Mouse (Mus musculus) megakaryocyte progenitor cell, adult 5-6 weeks (primary cell): ENCODE measurements around the gene Vps72. TPM values are rescaled to one million over a fixed set of nuclear protein-coding genes. Genes with fewer than 3 reads are reported as not detected.
"Not testable (repeated sequence)": the region's sequence is repeated elsewhere in the genome, so short reads cannot be mapped to it uniquely, and the experiment has no call there.

Experiments
- ATAC-seq: replicated peaks from 2 replicates; pipeline ENCODE4 v1.8.0; 2016; ENCODE audit warnings: mild to moderate bottlenecking, moderate TSS enrichment, inconsistent platforms; ENCODE audit not compliant: poor library complexity
- total RNA-seq, 2 experiments: library from RNA; stranded (forward) in 1 of 2; stranded (reverse) in 1 of 2; fragments of 157-497, 149-512 nt in 1 of 2; fragments of 200-1000 nt in 1 of 2; gene quantifications; 2 replicates each; pipeline versions ENCODE4 v1.2.3 to v1.2.4; 2015 to 2017

Vps72 gene
- total RNA-seq, 2 experiments from 2014 or later: 40.4 to 97.9 TPM

DNA sequence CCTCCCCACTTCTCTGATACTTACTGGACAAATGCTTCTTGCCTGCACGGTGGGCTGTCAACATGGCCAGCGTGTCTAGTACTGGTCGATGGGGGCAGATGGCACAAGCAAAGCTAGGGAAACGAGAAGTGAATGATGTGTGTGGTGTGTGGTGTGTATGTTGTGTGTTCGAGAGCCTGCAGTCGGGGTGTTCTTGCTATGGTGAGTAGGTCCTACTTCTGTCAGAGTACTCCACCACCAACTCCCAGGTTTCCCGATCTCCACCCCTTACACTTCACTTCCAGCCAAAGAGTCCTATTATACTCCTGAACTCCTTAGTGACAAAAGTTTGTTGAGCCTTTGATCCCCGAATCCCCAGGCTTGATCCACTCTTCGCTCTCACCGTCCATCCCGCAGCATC is 22.4 kb downstream of the Vps72 start:
- no peak for ATAC-seq

GRCm38 (mm10) chr3:95133680-95134101 is 22.9 kb downstream of the Vps72 start, which contains the start of the genes Scnm1 and Lysmd1:
TSS of gene Scnm1 (minus strand) at chr3:95134011.
TSS of gene Lysmd1 (plus strand) at chr3:95134088.
- ATAC-seq: peak; percentile 87

- ATAC-seq: not testable (repeated sequence)
These were observed 23.3 kb downstream of the Vps72 start for GRCm38 (mm10) chr3:95134133-95134532.

DNA sequence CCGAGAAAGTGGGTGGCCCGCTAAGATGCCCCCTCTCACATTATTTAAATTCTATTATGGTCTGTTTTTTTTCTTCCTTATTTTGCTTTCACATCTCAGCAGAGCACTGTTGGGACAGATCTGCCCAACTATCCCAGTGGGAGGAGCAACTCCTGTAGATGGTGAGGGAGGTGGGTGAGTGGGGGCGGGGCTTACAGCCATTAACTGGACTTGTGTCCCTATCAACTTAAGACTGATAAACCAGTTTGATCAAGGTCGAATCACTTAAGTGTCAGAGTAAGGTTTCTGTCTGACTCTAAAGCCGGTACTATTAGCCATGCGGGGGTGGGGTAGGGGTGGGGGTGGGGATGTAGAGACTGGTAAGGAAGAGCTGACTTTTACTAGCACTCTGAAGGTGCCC is 24.2 kb downstream of the Vps72 start:
- ATAC-seq: peak; percentile 36; the same call in 1 of the 2 replicates

GRCm38 (mm10) chr3:95135433-95136052 is 24.7 kb downstream of the Vps72 start:
- ATAC-seq: peak; percentile 45

DNA sequence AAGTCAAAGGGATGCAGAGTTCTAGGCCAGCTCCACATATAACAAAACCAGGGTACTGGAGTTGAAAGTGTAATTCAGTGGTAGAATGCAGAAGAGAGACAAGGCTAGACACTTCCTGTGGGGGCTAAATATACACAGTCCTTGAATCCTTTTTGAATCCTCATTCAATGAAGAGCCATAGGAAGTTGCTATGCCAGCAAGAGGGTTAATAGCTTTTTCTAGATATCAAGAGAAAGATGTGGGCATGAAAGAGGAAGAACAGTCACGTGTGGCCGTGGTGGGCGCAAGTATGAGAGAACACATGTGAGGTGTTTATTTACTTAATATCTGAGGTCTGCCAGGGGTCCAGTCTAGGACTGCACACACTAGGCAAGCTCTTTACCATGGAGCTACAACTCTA is 25.5 kb downstream of the Vps72 start:
- no peak for ATAC-seq

- no peak for ATAC-seq
These were observed 28.9 kb downstream of the Vps72 start for GRCm38 (mm10) chr3:95139586-95140288.

DNA sequence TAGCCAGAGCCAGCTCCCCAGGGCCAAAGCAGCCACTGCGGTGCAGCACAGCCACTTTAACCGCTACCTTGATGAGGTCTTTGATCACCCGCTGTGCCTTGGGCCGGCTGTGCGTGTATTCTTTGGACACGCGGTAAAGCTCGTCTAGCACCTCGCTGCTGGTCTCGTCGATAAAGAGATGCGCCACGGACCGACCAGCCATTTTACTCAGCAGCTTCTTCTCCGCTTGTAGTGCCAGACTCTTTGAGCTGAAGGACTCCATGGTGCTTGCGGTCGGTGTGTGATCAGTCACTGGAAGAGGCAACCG is 29.4 kb downstream of the Vps72 start:
- ATAC-seq: no peak

DNA sequence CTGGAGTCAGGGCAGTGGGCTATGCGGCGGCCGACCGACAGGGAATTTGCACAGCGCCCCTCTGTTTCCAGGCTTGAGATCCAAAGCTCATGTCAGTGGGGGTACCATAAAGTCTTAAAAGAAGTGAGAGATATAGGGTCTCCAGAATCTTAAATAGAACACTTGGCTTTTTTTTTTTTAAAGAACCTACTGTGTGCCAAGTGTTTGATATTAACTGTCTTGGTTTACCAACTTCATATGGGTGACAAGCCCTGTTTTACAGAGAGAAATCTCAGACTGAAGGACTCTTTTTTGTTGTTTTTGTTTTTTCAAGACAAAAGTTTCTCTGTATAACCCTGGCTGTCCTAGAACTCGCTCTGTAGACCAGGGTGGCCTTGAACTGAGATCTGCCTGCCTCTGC is 30.0 kb downstream of the Vps72 start:
- no peak for ATAC-seq

GRCm38 (mm10) chr3:95141474-95141873 is 30.7 kb downstream of the Vps72 start:
- ATAC-seq: peak; percentile 63

- peak; percentile 64 for ATAC-seq
These were observed 31.3 kb downstream of the Vps72 start, which contains the start of gene Tnfaip8l2 for GRCm38 (mm10) chr3:95141952-95142616. TSS of gene Tnfaip8l2 (minus strand) at chr3:95142360.

DNA sequence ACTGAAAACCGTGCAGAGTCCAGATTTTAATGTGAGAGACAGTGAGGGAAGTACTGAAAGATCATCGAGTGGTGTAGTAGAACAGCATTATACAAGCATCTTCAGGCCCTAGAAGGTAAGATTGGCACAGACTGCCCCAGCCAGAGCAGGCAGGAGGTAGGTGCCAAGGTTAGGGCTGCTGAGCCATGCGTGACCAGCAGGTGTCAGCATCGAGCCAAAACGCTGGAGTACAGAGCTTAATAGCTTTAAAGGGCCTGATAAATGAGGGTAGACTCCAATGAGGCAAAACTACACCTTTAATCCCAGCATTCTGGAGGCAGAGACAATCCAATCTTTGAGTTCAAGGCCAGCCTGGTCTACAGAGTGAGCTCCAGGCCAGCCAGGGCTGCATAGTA is 31.8 kb downstream of the Vps72 start:
- ATAC-seq: peak; percentile 86

DNA sequence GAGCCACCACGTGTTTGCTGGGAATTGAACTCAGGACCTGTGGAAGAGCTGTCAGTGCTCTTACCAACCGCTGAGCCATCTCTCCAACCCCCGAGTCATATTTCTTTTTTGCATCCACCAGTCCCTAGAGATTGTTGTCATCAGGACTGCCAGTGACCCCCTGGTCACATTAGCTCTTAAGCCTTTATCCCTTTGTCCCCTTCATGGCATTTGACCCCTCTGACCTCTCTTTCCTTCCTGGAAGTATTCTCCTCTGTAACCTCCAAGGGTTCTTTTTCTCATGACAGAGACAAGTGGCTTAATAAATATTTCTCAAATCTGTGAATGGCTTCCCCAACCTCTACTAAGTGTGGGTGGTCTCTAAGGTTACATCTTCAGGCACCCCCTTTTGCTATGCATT is 37.1 kb downstream of the Vps72 start:
- ATAC-seq: no peak

- peak; percentile 99 for ATAC-seq
These were observed 43.1 kb downstream of the Vps72 start for GRCm38 (mm10) chr3:95153874-95154273.

GRCm38 (mm10) chr3:95159511-95159986 is 48.7 kb downstream of the Vps72 start:
- no peak for ATAC-seq

- peak; percentile 96 for ATAC-seq
These were observed 49.5 kb downstream of the Vps72 start, which contains the start of gene Sema6c for GRCm38 (mm10) chr3:95159987-95160963. TSS of gene Sema6c (plus strand) at chr3:95160457.

DNA sequence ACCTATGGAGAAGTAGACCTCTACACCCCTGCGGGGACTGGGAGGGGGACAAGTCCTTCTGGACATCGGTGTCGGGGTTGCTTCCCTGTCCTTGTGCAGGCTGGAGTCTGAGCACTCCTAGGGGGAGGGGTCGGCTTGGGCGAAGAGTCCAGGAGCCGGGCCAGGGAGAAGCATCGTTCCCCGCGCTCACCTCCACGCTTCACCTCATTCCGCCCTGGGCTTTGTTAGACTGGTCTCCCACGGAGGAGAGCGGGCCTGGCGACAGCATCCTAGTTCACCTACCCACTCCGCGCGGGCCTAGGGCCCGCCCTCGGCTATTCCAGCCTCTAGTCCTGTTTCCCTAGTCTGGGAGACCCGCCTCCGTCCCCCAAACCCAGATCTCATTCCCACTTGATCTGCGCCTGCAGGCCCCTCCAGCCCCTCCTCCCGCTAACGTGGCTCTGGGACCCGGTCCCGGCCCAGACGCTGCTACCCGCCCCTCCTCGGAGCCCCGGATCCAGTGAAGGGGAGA is 50.3 kb downstream of the Vps72 start:
- ATAC-seq: no peak

- no peak for ATAC-seq
These were observed 51.0 kb downstream of the Vps72 start for GRCm38 (mm10) chr3:95161618-95162344.

GRCm38 (mm10) chr3:95162345-95162628 is 51.5 kb downstream of the Vps72 start:
- ATAC-seq: no peak
